Mouse (Mus musculus): ENCODE results near the gene Trim32.
A peak's percentile ranks its signal among the peaks of the same experiment; 100 is the strongest.

Trim32 gene

GRCm38 (mm10) chr4:65604504-65605150 is at the start of gene Trim32:
Gene Trim32, plus strand, starts transcription at chr4:65604986.
- DNase-seq (ENCODE audit: low read depth, low spot score), result peak; percentile 96

- no peak for DNase-seq (ENCODE audit: low read depth, low spot score)
Measured at GRCm38 (mm10) chr4:65565493-65565892, 39.3 kb upstream of the Trim32 start.

DNA sequence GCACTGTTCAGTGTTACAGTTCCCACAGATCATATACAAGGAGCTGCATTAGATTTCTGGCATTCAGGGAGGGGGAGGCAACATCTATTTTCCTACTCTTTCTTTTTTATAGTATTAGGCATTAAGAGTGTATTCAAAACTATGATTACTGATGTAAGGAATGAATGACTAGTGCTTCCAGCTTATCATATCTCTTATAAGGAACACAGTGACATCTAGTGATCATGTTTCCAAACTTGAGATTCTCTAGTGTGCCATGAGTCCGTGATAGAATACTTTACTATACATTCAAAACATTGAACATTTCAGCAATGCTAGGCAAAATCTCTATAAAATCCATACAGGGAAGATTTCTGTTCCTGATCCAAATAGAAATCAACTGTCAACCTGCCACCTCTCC is 24.5 kb upstream of the Trim32 start:
- no peak for DNase-seq (ENCODE audit: low read depth, low spot score)

- no peak for DNase-seq (ENCODE audit: low read depth, low spot score)
Measured at GRCm38 (mm10) chr4:65586947-65587346, 17.8 kb upstream of the Trim32 start.

DNA sequence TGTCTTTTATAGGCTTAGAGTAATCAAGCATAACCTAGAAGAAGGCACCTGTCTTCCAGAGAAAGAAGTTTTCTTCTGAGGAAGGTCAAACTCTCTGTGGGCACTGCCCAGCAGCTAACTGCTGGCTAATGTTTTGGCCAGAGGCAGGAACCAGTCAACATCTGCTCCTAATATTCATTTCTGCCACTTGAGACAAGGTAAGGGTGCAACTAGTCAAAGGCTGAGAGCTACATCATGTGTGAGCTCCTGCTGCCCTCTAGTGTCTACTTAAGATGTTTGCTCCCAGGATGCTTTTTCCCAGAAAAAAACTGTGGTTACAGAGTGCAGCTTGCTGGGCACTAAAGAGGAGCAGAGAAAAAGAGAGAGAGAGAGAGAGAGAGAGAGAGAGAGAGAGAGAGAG is 15.0 kb upstream of the Trim32 start:
- DNase-seq (ENCODE audit: low read depth, low spot score), result peak; percentile 49

DNA sequence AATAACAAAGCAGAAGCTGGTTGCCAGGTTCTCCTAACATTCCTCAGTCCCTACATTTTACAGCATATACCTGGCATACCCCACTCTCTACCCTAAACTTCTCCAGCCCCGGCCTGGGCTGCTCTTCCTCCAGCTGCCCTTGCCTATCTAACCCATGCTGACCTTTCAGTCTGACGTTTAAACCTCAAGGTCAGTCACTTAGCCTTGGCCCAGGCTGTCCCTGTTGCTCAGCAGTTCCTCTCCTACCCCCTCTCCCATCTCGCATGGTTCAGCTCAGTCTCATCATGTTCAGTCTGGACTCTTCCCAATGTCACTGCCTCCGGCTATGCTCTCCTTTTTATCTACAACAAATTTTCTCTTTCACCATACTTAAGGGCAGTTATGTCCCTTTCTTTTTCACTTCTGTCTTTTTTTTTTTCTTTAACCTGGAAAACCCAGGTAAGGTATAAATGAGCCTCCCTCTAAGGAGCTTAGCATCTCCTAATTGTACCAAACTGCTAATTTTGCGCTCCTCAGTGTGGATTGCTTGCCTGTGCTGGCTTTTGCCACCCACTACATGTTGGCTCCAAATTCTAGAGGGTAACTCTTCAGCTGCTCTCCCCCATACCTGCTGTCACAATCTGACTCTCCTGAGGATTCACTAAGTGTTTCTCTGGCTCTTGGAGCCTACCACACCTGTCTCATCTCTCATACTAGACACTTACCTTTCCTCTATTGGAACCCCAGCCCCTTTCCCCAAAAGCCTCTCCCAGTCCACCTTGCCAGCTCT is 10.0 kb upstream of the Trim32 start:
- DNase-seq (ENCODE audit: low read depth, low spot score), result no peak

DNA sequence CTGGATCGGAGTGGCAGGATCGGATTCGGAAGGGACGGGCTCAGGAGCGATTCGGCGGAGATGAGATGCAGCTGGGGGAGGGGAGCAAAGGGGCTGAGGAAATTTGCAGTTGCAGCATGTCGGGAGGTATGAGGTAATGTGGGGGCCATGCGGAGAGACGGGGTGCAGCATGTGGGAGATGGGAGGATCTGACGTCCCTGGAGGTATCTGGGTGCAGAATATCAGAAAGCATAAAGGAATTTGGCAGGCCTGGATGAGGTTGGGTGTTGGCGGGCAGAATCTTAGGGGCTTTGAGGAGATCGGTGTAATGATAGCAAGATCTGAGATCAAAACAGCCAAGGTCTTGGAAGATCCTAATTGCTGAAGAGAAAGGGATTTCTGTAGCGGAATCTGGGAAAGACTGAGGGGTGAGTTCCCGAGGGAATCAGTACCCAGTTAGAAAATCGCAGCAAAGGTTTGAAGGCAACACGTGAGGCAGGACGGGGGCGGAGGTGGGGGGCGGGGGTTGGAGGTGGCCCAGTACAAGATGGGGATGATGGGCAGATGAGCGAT is 441 bp downstream of the Trim32 start:
- DNase-seq (ENCODE audit: low read depth, low spot score), result peak; percentile 16

DNA sequence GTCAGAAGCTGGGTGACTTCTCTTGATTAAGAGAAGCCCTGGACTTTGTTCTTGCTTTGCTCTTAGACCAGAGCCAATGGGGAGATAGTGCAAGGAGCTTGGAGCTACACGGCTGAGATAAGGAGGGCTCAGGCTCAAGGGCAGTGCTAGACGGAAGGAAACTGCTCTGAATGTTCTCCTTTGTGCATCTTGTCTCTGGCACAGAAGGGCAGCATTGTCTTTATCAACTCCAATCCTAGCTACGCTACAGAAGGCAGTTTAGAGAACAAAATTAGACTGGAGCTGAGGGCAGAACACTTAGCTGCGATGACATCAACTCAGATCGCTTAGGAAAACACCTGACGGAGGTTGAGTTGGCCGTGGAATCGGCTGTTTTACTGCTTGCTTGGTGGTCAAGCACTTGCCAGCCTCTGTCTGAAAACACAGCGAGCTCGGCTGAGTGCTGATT is 2.4 kb downstream of the Trim32 start:
- DNase-seq (ENCODE audit: low read depth, low spot score), result no peak

DNA sequence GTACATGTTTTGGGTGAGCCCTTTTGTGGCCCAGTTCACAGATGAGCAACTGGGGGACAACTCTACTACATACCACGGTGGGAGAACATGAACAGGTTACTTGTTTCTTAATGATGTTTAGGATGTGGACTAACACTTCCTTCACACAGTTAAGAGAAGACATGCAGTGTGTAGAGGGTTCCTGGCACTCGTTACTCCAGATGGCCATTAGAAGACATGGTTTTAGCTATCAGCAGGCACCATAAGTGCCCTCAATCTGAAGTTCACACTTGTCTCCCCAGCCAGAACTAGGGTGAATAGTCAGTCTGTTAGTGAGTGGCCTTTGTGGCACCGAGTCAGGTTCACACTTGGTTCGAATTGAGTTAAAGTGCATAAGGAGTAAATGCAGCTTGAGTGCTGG is 3.3 kb downstream of the Trim32 start:
- no peak for DNase-seq (ENCODE audit: low read depth, low spot score)

GRCm38 (mm10) chr4:65610329-65610728 is 5.5 kb downstream of the Trim32 start:
- DNase-seq (ENCODE audit: low read depth, low spot score), result no peak

- no peak for DNase-seq (ENCODE audit: low read depth, low spot score)
Measured at GRCm38 (mm10) chr4:65610896-65611295, 6.1 kb downstream of the Trim32 start.

DNA sequence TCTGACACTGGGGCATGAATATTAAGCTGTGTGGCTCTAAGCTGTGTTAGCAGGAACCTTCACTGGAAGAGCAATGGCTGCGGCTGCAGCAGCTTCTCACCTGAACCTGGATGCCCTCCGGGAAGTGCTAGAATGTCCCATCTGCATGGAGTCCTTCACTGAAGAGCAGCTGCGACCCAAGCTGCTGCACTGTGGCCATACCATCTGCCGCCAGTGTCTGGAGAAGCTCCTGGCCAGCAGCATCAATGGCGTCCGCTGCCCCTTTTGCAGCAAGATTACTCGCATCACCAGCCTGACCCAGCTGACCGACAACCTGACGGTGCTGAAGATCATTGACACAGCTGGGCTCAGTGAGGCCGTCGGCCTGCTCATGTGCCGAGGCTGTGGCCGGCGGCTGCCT is 8.3 kb downstream of the Trim32 start:
- no peak for DNase-seq (ENCODE audit: low read depth, low spot score)

DNA sequence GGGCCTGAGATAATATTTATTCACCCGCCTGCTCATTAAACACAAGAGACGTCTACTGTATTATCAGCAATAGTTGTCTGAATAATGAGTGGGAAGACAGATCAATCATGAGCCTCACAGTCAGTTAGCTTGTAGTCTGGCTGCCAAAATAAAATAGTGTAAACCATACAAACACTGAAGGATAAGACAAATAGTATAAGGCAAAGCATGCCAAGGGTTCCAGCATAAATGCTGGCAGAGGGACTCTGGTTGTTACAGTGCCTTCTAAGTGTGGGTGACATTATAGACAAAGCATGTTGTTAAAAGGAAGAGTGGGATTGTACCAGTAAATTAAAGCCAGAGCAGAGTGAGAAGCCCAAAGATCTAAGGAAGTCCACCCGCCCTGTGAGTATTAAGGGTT is 15.3 kb downstream of the Trim32 start:
- DNase-seq (ENCODE audit: low read depth, low spot score), result no peak

DNA sequence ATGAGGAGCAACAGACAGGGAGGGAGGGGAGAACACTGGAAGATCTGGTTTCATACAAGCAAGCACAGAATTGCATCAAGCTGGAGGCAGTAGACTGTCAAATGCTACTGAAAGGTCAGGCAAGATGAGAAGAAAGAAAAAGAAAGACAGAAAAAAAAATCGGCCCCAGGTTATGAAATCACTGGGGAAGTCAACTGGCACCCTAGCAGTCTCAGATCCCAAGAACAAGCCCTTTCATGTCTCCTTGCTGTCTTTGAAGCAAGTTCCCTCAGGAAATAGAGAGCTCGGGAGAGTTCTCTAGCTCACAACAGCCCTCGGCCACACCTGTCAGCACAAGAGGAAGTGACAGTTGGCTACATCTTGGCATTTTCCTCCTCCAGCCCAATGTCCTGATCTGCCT is 33.4 kb downstream of the Trim32 start:
- DNase-seq (ENCODE audit: low read depth, low spot score), result no peak

DNA sequence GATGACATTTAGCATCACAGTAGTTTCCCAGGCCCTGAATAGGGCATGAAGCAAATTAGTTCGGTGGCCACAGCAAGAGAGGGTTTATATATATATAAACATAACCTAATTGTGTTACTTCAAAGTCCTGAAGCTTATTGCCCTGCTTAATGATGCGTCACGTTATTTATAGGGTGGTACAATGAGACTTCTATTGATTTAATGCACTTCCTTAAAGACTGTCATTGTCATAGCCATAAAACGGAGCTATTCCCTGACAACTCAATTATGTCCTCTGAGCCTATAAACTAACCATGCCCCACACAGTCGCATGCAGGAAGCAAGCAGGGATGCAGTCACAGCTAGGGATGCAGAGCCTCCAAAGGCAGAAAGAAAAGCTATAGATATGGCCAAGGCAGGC is 37.8 kb downstream of the Trim32 start:
- no peak for DNase-seq (ENCODE audit: low read depth, low spot score)

DNA sequence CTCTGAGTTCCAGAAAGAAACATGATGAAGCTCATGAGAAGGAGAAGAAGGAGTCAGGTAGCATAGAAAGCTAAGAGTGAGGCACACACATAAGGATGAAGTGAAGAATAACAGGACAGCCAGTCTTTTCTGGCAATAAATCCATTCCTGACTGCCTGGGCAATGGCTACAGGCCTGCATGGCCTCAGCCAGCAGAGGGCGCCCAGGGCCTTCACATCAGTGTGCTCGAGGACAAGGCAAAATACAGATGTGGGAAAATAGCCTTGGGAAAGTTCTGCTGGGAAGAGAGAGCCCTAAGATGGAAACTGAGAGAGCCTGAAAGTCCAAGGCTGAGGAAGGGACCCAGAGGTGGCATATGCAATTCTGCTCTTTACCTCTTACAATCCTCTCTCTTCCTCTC is 49.9 kb downstream of the Trim32 start:
- peak; percentile 46 for DNase-seq (ENCODE audit: low read depth, low spot score)

DNA sequence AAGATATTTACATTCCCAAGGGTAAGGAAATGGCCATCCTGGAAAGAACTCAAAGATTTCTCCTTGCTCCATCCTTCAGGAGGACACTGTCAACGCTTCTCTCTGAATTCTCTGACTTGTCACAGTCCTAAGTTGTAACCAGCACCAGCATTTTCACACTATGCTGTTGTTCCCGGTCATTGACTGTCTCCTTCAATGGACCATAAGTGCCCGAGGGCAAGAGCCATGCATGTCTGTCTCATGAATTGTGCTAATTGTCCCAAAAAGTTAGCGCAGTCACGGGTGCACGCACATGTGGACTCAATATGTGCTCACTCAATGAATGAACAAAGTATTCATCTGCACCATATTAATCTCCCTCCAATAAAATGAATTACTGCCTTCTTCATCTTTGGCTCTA is 58.4 kb downstream of the Trim32 start:
- DNase-seq (ENCODE audit: low read depth, low spot score), result no peak

All from retina, postnatal 7 days (tissue).